Mouse (Mus musculus): ENCODE measurements at regions not wholly inside any gene's neighbourhood (a gene's known extent, or its start where the extent isn't known, plus 50 kb on each side); places are given as distances from the start of the nearest gene placed in this dataset.
"Not testable (repeated sequence)": the region's sequence is repeated elsewhere in the genome, so short reads cannot be mapped to it uniquely, and the experiment has no call there.

GRCm38 (mm10) chr3:117117838-117118237 is 149.1 kb upstream of the Palmd start:
- no peak for DNase-seq (ENCODE audit: extremely low spot score, low read depth, low spot score)

GRCm38 (mm10) chr3:117116210-117116609 is 147.4 kb upstream of the Palmd start:
- DNase-seq (ENCODE audit: extremely low spot score, low read depth, low spot score), result no peak

- DNase-seq (ENCODE audit: extremely low spot score, low read depth, low spot score), result no peak
Observed at GRCm38 (mm10) chr3:117112766-117113165, 144.0 kb upstream of the Palmd start.

GRCm38 (mm10) chr3:117112304-117112703 is 143.5 kb upstream of the Palmd start:
- DNase-seq (ENCODE audit: extremely low spot score, low read depth, low spot score), result no peak

GRCm38 (mm10) chr3:117108966-117109700 is 140.3 kb upstream of the Palmd start:
- DNase-seq (ENCODE audit: extremely low spot score, low read depth, low spot score), result no peak

- no peak for DNase-seq (ENCODE audit: extremely low spot score, low read depth, low spot score)
Observed at GRCm38 (mm10) chr3:117107986-117108385, 139.2 kb upstream of the Palmd start.

- DNase-seq (ENCODE audit: extremely low spot score, low read depth, low spot score), result no peak
Observed at GRCm38 (mm10) chr3:117107378-117107777, 138.6 kb upstream of the Palmd start.

- no peak for DNase-seq (ENCODE audit: extremely low spot score, low read depth, low spot score)
Observed at GRCm38 (mm10) chr3:117087646-117088045, 118.9 kb upstream of the Palmd start.

GRCm38 (mm10) chr3:117076734-117077133 is 107.9 kb upstream of the Palmd start:
- no peak for DNase-seq (ENCODE audit: extremely low spot score, low read depth, low spot score)

- DNase-seq (ENCODE audit: extremely low spot score, low read depth, low spot score), result no peak
Observed at GRCm38 (mm10) chr3:117073399-117073798, 104.6 kb upstream of the Palmd start.

GRCm38 (mm10) chr3:117072998-117073397 is 104.2 kb upstream of the Palmd start:
- no peak for DNase-seq (ENCODE audit: extremely low spot score, low read depth, low spot score)

- DNase-seq (ENCODE audit: extremely low spot score, low read depth, low spot score), result no peak
Observed at GRCm38 (mm10) chr3:117071851-117072250, 103.1 kb upstream of the Palmd start.

- no peak for DNase-seq (ENCODE audit: extremely low spot score, low read depth, low spot score)
Observed at GRCm38 (mm10) chr3:117067470-117068053, 98.8 kb upstream of the Palmd start.

GRCm38 (mm10) chr3:117065904-117066303 is 97.1 kb upstream of the Palmd start:
- DNase-seq (ENCODE audit: extremely low spot score, low read depth, low spot score), result no peak

- no peak for DNase-seq (ENCODE audit: extremely low spot score, low read depth, low spot score)
Observed at GRCm38 (mm10) chr3:117061831-117062230, 93.0 kb upstream of the Palmd start.

- DNase-seq (ENCODE audit: extremely low spot score, low read depth, low spot score), result no peak
Observed at GRCm38 (mm10) chr3:117061182-117061581, 92.4 kb upstream of the Palmd start.

- not testable (repeated sequence) for DNase-seq (ENCODE audit: extremely low spot score, low read depth, low spot score)
Observed at GRCm38 (mm10) chr3:117054711-117055110, 85.9 kb upstream of the Palmd start.

GRCm38 (mm10) chr3:117051431-117051830 is 82.6 kb upstream of the Palmd start:
- no peak for DNase-seq (ENCODE audit: extremely low spot score, low read depth, low spot score)

GRCm38 (mm10) chr3:117050909-117051308 is 82.1 kb upstream of the Palmd start:
- DNase-seq (ENCODE audit: extremely low spot score, low read depth, low spot score), result no peak

- no peak for DNase-seq (ENCODE audit: extremely low spot score, low read depth, low spot score)
Observed at GRCm38 (mm10) chr3:117049410-117049809, 80.6 kb upstream of the Palmd start.

GRCm38 (mm10) chr3:117044809-117045208 is 76.0 kb upstream of the Palmd start:
- DNase-seq (ENCODE audit: extremely low spot score, low read depth, low spot score), result no peak

GRCm38 (mm10) chr3:117044304-117044703 is 75.5 kb upstream of the Palmd start:
- DNase-seq (ENCODE audit: extremely low spot score, low read depth, low spot score), result no peak

- no peak for DNase-seq (ENCODE audit: extremely low spot score, low read depth, low spot score)
Observed at GRCm38 (mm10) chr3:117038928-117039300, 70.1 kb upstream of the Palmd start.

Data from hindlimb bud, embryonic 11.5 days (tissue).